7 mouse cellular contexts compared by ENCODE assay signal in genomic region chr9:82829007-82829689, GRCm38 (mm10). TPM values are rescaled to one million over a fixed set of nuclear protein-coding genes. Genes with fewer than 3 reads are reported as not detected.
DNase-seq lines count a peak whose midpoint lies in the region; ATAC-seq and TF ChIP-seq lines count a peak whose summit lies in the region.

Gene Irak1bp1 (plus strand): TSS chr9:82829540.

- TF ChIP-seq CTCF in spleen, adult 2 months (IDR thresholded peaks at IDR 0.05; ENCODE audit: extremely low read depth, insufficient read depth, insufficient read length, insufficient replicate concordance), result no peak

- no peaks in the 10 kb centered on the region for H3K27me3 ChIP-seq in spleen, adult 2 months (ENCODE audit: control insufficient read depth, insufficient read depth, low read length)

- H3K4me3 ChIP-seq in spleen, adult 2 months (ENCODE audit: extremely low read depth, insufficient read depth, insufficient read length), result peak within 1 kb of the TSS; percentile 66

- no peak for TF ChIP-seq POLR2A in spleen, adult 2 months (IDR thresholded peaks at IDR 0.05; ENCODE audit: low read depth, low read length)

- 0 out of 2 replicates have a peak within 1 kb of the TSS, but pooled peaks have one; percentile 1 for H3K27ac ChIP-seq in spleen, adult 2 months (ENCODE audit: insufficient read depth, low read length)

- WGBS in spleen, adult 2 months, result 11% methylated on average over 20 of the region's 20 CpGs

- no peaks in the 10 kb centered on the region; the same call in 1 of the 2 replicates for H3K4me1 ChIP-seq in spleen, adult 2 months (ENCODE audit: control insufficient read depth, insufficient read depth, insufficient read length)

- H3K36me3 ChIP-seq in spleen, adult 2 months (ENCODE audit: control insufficient read depth, insufficient read depth, low read length), result no peaks in the 10 kb centered on the region

- DNase-seq in spleen, adult 2 months (ENCODE audit: low read depth in 1 of 2, low spot score in 2 of 2), result no peak
- no peak for DNase-seq in spleen, postnatal 10 days (ENCODE audit: low spot score in 2 of 2)
- peak; percentile 22 for DNase-seq in embryo, embryonic 9.5 days (ENCODE audit: extremely low spot score)
- no peak for DNase-seq in frontal cortex, postnatal 25 days (ENCODE audit: low spot score in 2 of 2)

- peak; percentile 1 for ATAC-seq in inflammation-experienced regulatory T-cells, adult 6 months
- 0 out of 2 replicates have a peak, but pooled peaks have one; percentile 34 for ATAC-seq in megakaryocyte, adult 5-6 weeks (ENCODE audit: poor library complexity, severe bottlenecking)
- ATAC-seq in erythroid progenitor cell, adult 5-6 weeks (replicated peaks; ENCODE audit: low FRiP score, poor library complexity, severe bottlenecking), result no peak

RNA-seq across cellular contexts. Expression of gene Irak1bp1, which starts in this region (rescaled TPM):
- polyA plus RNA-seq in spleen, adult 2 months (2012; rRNA removed), result 1.8 and 2.3 TPM in 2 replicates
- polyA plus RNA-seq in inflammation-experienced regulatory T-cells, adult 6 months (2017; shearing (Covaris generic)), result 1 to 10 TPM in 1 of 3 experiments, under 1 TPM in 2; 0.53 to 1.3 (median 0.62) TPM
- total RNA-seq in megakaryocyte, adult 5-6 weeks (2015), result not detected in 2 replicates
- total RNA-seq in megakaryocyte, adult 5-6 weeks (2017), result 0.18 TPM in 1 of 2 replicates, not detected in the other
- total RNA-seq in erythroid progenitor cell, adult 5-6 weeks (2015; ENCODE audit: low replicate concordance), result not detected in 2 replicates
- 1.1 TPM in 1 of 2 replicates, not detected in the other for total RNA-seq in erythroid progenitor cell, adult 5-6 weeks (2017; ENCODE audit: low replicate concordance)

Comparison
In these comparisons a context has a peak if more than half of its experiments do, and no peak if none do; other contexts are left out.
1. Peak in ATAC-seq in megakaryocyte, adult 5-6 weeks; RNA of the gene not detected or under 1 TPM.